Mouse (Mus musculus) limb, embryonic 12.5 days (tissue): ENCODE data around the gene Sec16b. TPM values are rescaled to one million over a fixed set of nuclear protein-coding genes. Genes with fewer than 3 reads are reported as not detected.

Source experiments
- ATAC-seq: fragments of 200-750 bp; cut with Nextera tagmentation; 2 replicates; pipeline ENCODE4 v1.8.0; 2017; ENCODE audit warnings: low read depth, moderate TSS enrichment; ENCODE audit not compliant: insufficient number of reproducible peaks, insufficient read depth, low FRiP score, low TSS enrichment
- H3K27ac ChIP-seq: fragments of 300-500 bp; sonication (generic); 2 replicates; pipeline ENCODE4 v1.5.1; 2016; ENCODE audit warnings: mild to moderate bottlenecking, moderate library complexity
- H3K27me3 ChIP-seq: fragments of 300-500 bp; sonication (generic); 2 replicates; pipeline ENCODE4 v1.6.1; 2016; ENCODE audit warnings: mild to moderate bottlenecking, moderate library complexity
- H3K36me3 ChIP-seq: fragments of 300-500 bp; sonication (generic); 2 replicates; pipeline ENCODE4 v1.6.1; 2016; ENCODE audit warnings: mild to moderate bottlenecking, moderate library complexity
- H3K4me1 ChIP-seq: fragments of 300-500 bp; sonication (generic); replicated peaks from 2 replicates; pipeline ENCODE4 v1.6.1; 2016
- H3K4me2 ChIP-seq: fragments of 300-500 bp; sonication (generic); 2 replicates; pipeline ENCODE4 v1.6.1; 2016; ENCODE audit warnings: mild to moderate bottlenecking, moderate library complexity
- H3K4me3 ChIP-seq: fragments of 300-500 bp; sonication (generic); replicated peaks from 2 replicates; pipeline ENCODE4 v1.5.1; 2016; ENCODE audit warnings: mild to moderate bottlenecking
- H3K9ac ChIP-seq: fragments of 300-500 bp; sonication (generic); replicated peaks from 2 replicates; pipeline ENCODE4 v1.6.1; 2016; ENCODE audit warnings: mild to moderate bottlenecking, moderate library complexity
- H3K9me3 ChIP-seq: fragments of 300-500 bp; sonication (generic); 2 replicates; pipeline ENCODE4 v1.6.1; 2016; ENCODE audit warnings: mild to moderate bottlenecking, moderate library complexity
- WGBS: fragments of 180-500 bp; shearing (Covaris S2); methylation state at CpG from one replicate; pipeline ENCODE4 v1.1.7; 2016; 5-methylcytosine and 5-hydroxymethylcytosine counted together
- polyA plus RNA-seq: library from polyadenylated mRNA; unstranded; fragments of >200 nt; fragmentation: Nextera tagmentation; extraction: Ambion mirVana; gene quantifications from 2 replicates; pipeline ENCODE4 v1.2.1, GENCODE M21; 2016

The Sec16b gene
- polyA plus RNA-seq, 1 experiment from 2014 or later: 1.9 TPM

GRCm38 (mm10) chr1:157476231-157476630 lies 30.3 kb upstream of the Sec16b start:
- H3K36me3 ChIP-seq: no peaks in the 10 kb centered on the region
- H3K27me3 ChIP-seq: no peaks in the 10 kb centered on the region
- peaks cover 4% of the 10 kb centered on the region; the same call in 1 of the 2 replicates for H3K4me1 ChIP-seq
- H3K4me3 ChIP-seq: no peak overlapping the region
- no peak overlapping the region for H3K9ac ChIP-seq
- no peaks in the 10 kb centered on the region for H3K9me3 ChIP-seq
- 79% methylated on average over 2 of the region's 2 CpGs for WGBS
- no peak for ATAC-seq
- no peak overlapping the region for H3K4me2 ChIP-seq
- no peak overlapping the region for H3K27ac ChIP-seq

GRCm38 (mm10) chr1:157480090-157480489 lies 26.4 kb upstream of the Sec16b start:
- no peak overlapping the region for H3K27ac ChIP-seq
- no peak for ATAC-seq
- H3K27me3 ChIP-seq: no peaks in the 10 kb centered on the region
- H3K4me2 ChIP-seq: no peak overlapping the region
- H3K4me1 ChIP-seq: no peaks in the 10 kb centered on the region
- WGBS: 29% methylated on average over 9 of the region's 9 CpGs
- no peaks in the 10 kb centered on the region for H3K36me3 ChIP-seq
- H3K9ac ChIP-seq: no peak overlapping the region
- H3K9me3 ChIP-seq: no peaks in the 10 kb centered on the region
- H3K4me3 ChIP-seq: no peak overlapping the region

GRCm38 (mm10) chr1:157480901-157481300 lies 25.6 kb upstream of the Sec16b start:
- WGBS: 51% methylated on average over 3 of the region's 3 CpGs

GRCm38 (mm10) chr1:157481666-157482065 lies 24.9 kb upstream of the Sec16b start:
- Histone ChIP-seq H3K4me3 (no peak overlapping the region), H3K9me3 (no peaks in the 10 kb centered on the region), H3K4me1 (no peaks in the 10 kb centered on the region), H3K27me3 (no peaks in the 10 kb centered on the region), H3K36me3 (no peaks in the 10 kb centered on the region), H3K27ac (no peak overlapping the region), H3K9ac (no peak overlapping the region), H3K4me2 (no peak overlapping the region)
- WGBS: 94% methylated on average over 6 of the region's 6 CpGs
- ATAC-seq: no peak

More at GRCm38 (mm10) chr1:157480901-157481300, 25.6 kb upstream of the Sec16b start:
- H3K9ac ChIP-seq: no peak overlapping the region
- H3K36me3 ChIP-seq: no peaks in the 10 kb centered on the region
- no peaks in the 10 kb centered on the region for H3K27me3 ChIP-seq
- no peaks in the 10 kb centered on the region for H3K9me3 ChIP-seq
- H3K4me3 ChIP-seq: no peak overlapping the region
- no peak for ATAC-seq
- H3K4me1 ChIP-seq: no peaks in the 10 kb centered on the region
- H3K27ac ChIP-seq: no peak overlapping the region
- H3K4me2 ChIP-seq: no peak overlapping the region

GRCm38 (mm10) chr1:157484161-157484560 lies 22.4 kb upstream of the Sec16b start:
- Histone ChIP-seq H3K9me3 (no peaks in the 10 kb centered on the region), H3K27me3 (no peaks in the 10 kb centered on the region), H3K36me3 (no peaks in the 10 kb centered on the region)

GRCm38 (mm10) chr1:157500657-157501056 lies 5.9 kb upstream of the Sec16b start:
- H3K9me3 ChIP-seq: no peaks in the 10 kb centered on the region
- H3K4me1 ChIP-seq: 0 out of 2 replicates have a peak, but pooled peaks cover 5% of the 10 kb centered on the region
- no peak overlapping the region for H3K4me2 ChIP-seq
- WGBS: 80% methylated on average over 1 of the region's 1 CpGs
- H3K36me3 ChIP-seq: no peaks in the 10 kb centered on the region
- no peak overlapping the region for H3K27ac ChIP-seq
- no peak overlapping the region for H3K9ac ChIP-seq
- peak; percentile 9; the same call in 1 of the 2 replicates for ATAC-seq
- no peaks in the 10 kb centered on the region; the same call in 1 of the 2 replicates for H3K27me3 ChIP-seq
- no peak overlapping the region for H3K4me3 ChIP-seq

More at GRCm38 (mm10) chr1:157484161-157484560, 22.4 kb upstream of the Sec16b start:
- no peak overlapping the region for H3K4me3 ChIP-seq
- WGBS: 92% methylated on average over 4 of the region's 4 CpGs
- H3K27ac ChIP-seq: no peak overlapping the region
- H3K4me1 ChIP-seq: no peaks in the 10 kb centered on the region
- no peak for ATAC-seq
- H3K9ac ChIP-seq: no peak overlapping the region
- no peak overlapping the region for H3K4me2 ChIP-seq

GRCm38 (mm10) chr1:157501352-157501945 lies 5.1 kb upstream of the Sec16b start:
- Histone ChIP-seq H3K4me3 (no peak overlapping the region), H3K36me3 (no peaks in the 10 kb centered on the region), H3K27me3 (no peaks in the 10 kb centered on the region; the same call in 1 of the 2 replicates), H3K4me2 (no peak overlapping the region), H3K9ac (no peak overlapping the region), H3K9me3 (no peaks in the 10 kb centered on the region), H3K27ac (no peak overlapping the region), H3K4me1 (no peaks in the 10 kb centered on the region; the same call in 1 of the 2 replicates)
- no peak for ATAC-seq
- 93% methylated on average over 6 of the region's 6 CpGs for WGBS

GRCm38 (mm10) chr1:157503071-157503470 lies 3.5 kb upstream of the Sec16b start:
- no peaks in the 10 kb centered on the region for H3K36me3 ChIP-seq
- no peak overlapping the region for H3K9ac ChIP-seq
- H3K9me3 ChIP-seq: no peaks in the 10 kb centered on the region
- H3K4me2 ChIP-seq: no peak overlapping the region
- no peak overlapping the region for H3K4me3 ChIP-seq
- 83% methylated on average over 6 of the region's 6 CpGs for whole genome bisulfite sequencing
- no peak overlapping the region for H3K27ac ChIP-seq
- peaks cover 8% of the 10 kb centered on the region for H3K4me1 ChIP-seq
- ATAC-seq: no peak
- no peaks in the 10 kb centered on the region; the same call in 1 of the 2 replicates for H3K27me3 ChIP-seq

GRCm38 (mm10) chr1:157506995-157507595 lies 567 bp downstream of the Sec16b start:
- ATAC-seq: no peak
- WGBS: 43% methylated on average over 4 of the region's 4 CpGs

GRCm38 (mm10) chr1:157507814-157508213 lies 1.3 kb downstream of the Sec16b start:
- ATAC-seq: no peak; the same call in 1 of the 2 replicates
- Histone ChIP-seq H3K36me3 (no peaks in the 10 kb centered on the region), H3K4me3 (no peak overlapping the region), H3K9me3 (no peaks in the 10 kb centered on the region), H3K27ac (no peak overlapping the region), H3K4me2 (peak overlapping the region; percentile 10; the same call in 1 of the 2 replicates), H3K9ac (no peak overlapping the region), H3K27me3 (no peaks in the 10 kb centered on the region), H3K4me1 (peaks cover 8% of the 10 kb centered on the region)
- 36% methylated on average over 5 of the region's 5 CpGs for WGBS

More at GRCm38 (mm10) chr1:157506995-157507595, 567 bp downstream of the Sec16b start:
- no peak overlapping the region for H3K27ac ChIP-seq
- H3K9me3 ChIP-seq: no peaks in the 10 kb centered on the region
- H3K36me3 ChIP-seq: no peaks in the 10 kb centered on the region
- peak overlapping the region; percentile 2; the same call in 1 of the 2 replicates for H3K4me2 ChIP-seq
- H3K4me1 ChIP-seq: peaks cover 8% of the 10 kb centered on the region
- no peaks in the 10 kb centered on the region for H3K27me3 ChIP-seq
- H3K4me3 ChIP-seq: no peak overlapping the region
- H3K9ac ChIP-seq: no peak overlapping the region

- 84% methylated on average over 11 of the region's 11 CpGs for WGBS
- H3K4me1 ChIP-seq: peaks cover under 1% of the 10 kb centered on the region
- H3K9ac ChIP-seq: no peak overlapping the region
- H3K4me3 ChIP-seq: no peak overlapping the region
- no peaks in the 10 kb centered on the region for H3K36me3 ChIP-seq
- H3K4me2 ChIP-seq: no peak overlapping the region
- ATAC-seq: no peak
- H3K27me3 ChIP-seq: no peaks in the 10 kb centered on the region
- H3K27ac ChIP-seq: no peak overlapping the region
- H3K9me3 ChIP-seq: no peaks in the 10 kb centered on the region
Observed at GRCm38 (mm10) chr1:157512690-157513448, 6.3 kb downstream of the Sec16b start.
